Mouse (Mus musculus): ENCODE results near the gene Gm8356.
"Not testable (repeated sequence)": the region's sequence is repeated elsewhere in the genome, so short reads cannot be mapped to it uniquely, and the experiment has no call there.

DNA sequence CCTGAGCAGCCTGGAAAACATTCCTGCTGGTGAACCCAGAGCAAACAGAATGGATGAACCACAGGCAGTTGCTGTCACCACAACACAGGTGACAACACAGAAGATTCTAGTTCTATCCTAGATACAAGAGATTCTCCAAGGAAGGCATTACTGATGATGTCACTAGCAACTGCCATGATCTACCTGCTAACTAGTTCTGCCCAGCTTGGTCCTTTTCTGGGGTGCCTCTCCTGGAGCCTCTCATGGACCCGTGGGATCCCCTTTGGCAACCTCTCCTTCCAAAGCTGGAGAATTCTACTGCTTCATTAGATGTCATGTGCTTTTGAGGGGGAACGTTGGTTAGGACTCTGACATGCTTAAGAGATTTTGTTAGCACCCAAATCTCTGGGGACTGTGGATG, at the start of gene Gm8356:
- not testable (repeated sequence) for TF ChIP-seq POLR2A (IDR thresholded peaks at IDR 0.05; ENCODE audit: control insufficient read depth, low read depth, low read length); CTCF (IDR thresholded peaks at IDR 0.05; ENCODE audit: control insufficient read depth, insufficient read depth, insufficient replicate concordance, low read depth, low read length)
